In the genomic region with DNA sequence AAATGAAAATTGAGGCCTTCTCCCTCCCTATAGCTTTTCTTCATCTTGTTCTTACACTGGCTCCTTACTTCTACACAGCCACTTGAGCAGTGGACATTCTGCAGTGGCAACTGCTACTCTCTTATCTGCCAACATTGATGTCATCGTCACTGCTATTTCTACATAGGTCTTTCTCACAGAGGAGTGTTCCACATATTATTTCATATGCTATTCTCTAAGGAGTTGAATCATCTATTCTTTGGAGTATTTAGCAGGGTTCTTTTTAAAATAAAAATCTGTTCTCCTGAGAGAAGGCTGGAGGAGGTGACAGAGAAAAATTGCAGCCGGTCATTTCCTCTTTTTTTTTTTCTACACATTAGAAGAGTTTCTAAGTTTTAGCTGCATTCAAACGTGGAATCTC, we compare ENCODE assay signal across 22 mouse cellular contexts.
DNase-seq lines count a peak whose midpoint lies in the region; ATAC-seq and TF ChIP-seq lines count a peak whose summit lies in the region.
"Had no signal": no experiment of that assay in that cellular context is flagged by ENCODE, and none has a peak within 500 bp of the region (broad histone marks: within the 10 kb centered on the region; RNA-seq: fewer than 3 reads in every experiment).

No protein-coding gene starts in this region.

- H3K27ac ChIP-seq in lung, embryonic 14.5 days (ENCODE audit: low read depth) = peak overlapping the region; percentile 55; the same call in 1 of the 2 replicates
- H3K27ac ChIP-seq in intestine, embryonic 16.5 days (ENCODE audit: low read length) = peak overlapping the region; percentile 36; the same call in 1 of the 2 replicates
- H3K27ac ChIP-seq: hindbrain, postnatal 0 days; limb, embryonic 12.5 days; midbrain, embryonic 13.5 days had no signal

- no peaks in the 10 kb centered on the region for H3K27me3 ChIP-seq in lung, embryonic 14.5 days (ENCODE audit: insufficient read depth, low read length)
- H3K27me3 ChIP-seq in intestine, embryonic 16.5 days (replicated peaks; ENCODE audit: control insufficient read depth, insufficient read depth, low read length) = no peaks in the 10 kb centered on the region
- H3K27me3 ChIP-seq: heart, embryonic 12.5 days; limb, embryonic 12.5 days; megakaryocyte, embryonic 14.5 days; midbrain, embryonic 13.5 days had no signal

- no peak for TF ChIP-seq CTCF in lung, embryonic 14.5 days (IDR thresholded peaks at IDR 0.05; ENCODE audit: low read depth)
- no peak for TF ChIP-seq CTCF in lung, adult 2 months (IDR thresholded peaks at IDR 0.05; ENCODE audit: insufficient read depth, low read length)

- H3K36me3 ChIP-seq in lung, embryonic 14.5 days (ENCODE audit: insufficient read depth) = no peaks in the 10 kb centered on the region
- no peaks in the 10 kb centered on the region for H3K36me3 ChIP-seq in intestine, embryonic 16.5 days (ENCODE audit: control insufficient read depth, insufficient read depth, low read length)
- H3K36me3 ChIP-seq: heart, embryonic 12.5 days; limb, embryonic 12.5 days; midbrain, embryonic 13.5 days had no signal

- no peak for ATAC-seq in lung, embryonic 14.5 days (ENCODE audit: insufficient read depth)
- no peak for ATAC-seq in intestine, embryonic 16.5 days
- ATAC-seq: forebrain, embryonic 14.5 days; hindbrain, postnatal 0 days; liver, postnatal 0 days; midbrain, embryonic 13.5 days had no signal

- no peak overlapping the region for H3K4me3 ChIP-seq in lung, embryonic 14.5 days (ENCODE audit: low read depth, low read length)
- no peak overlapping the region for H3K4me3 ChIP-seq in lung, adult 2 months (replicated peaks; ENCODE audit: extremely low read depth, low read depth, low read length)
- no peak overlapping the region for H3K4me3 ChIP-seq in intestine, embryonic 16.5 days (ENCODE audit: low read length)
- H3K4me3 ChIP-seq: heart, embryonic 12.5 days; limb, embryonic 12.5 days; megakaryocyte, embryonic 14.5 days; midbrain, embryonic 13.5 days had no signal

- H3K4me2 ChIP-seq in lung, embryonic 14.5 days = no peak overlapping the region
- no peak overlapping the region for H3K4me2 ChIP-seq in intestine, embryonic 16.5 days (ENCODE audit: low read depth, low read length)
- H3K4me2 ChIP-seq: heart, embryonic 12.5 days; limb, embryonic 12.5 days; liver, embryonic 11.5 days; midbrain, embryonic 13.5 days had no signal

- DNase-seq in lung, embryonic 14.5 days = peak; percentile 67
- DNase-seq in lung, adult 2 months = no peak
- peak; percentile 38 for DNase-seq in lung, postnatal 10 days
- peak; percentile 48 for DNase-seq in telencephalon, adult 2 months (ENCODE audit: low read depth, low spot score)
- DNase-seq in adrenal gland, adult 2 months = no peak
- no peak for DNase-seq in adipocyte (ENCODE audit: low spot score)
- DNase-seq: adrenal gland, postnatal 25 days; cerebellum, adult 9-10 months; gastrocnemius, postnatal 25 days; heart, adult 18-20 months; kidney, adult 2 months; kidney, postnatal 10 days; liver, postnatal 0 days; right cerebral cortex, postnatal 14 days had no signal

- no peak for TF ChIP-seq POLR2A in lung, adult 2 months (IDR thresholded peaks at IDR 0.05; ENCODE audit: borderline replicate concordance, extremely low read depth, low read depth, low read length)

- H3K4me1 ChIP-seq in lung, embryonic 14.5 days (ENCODE audit: insufficient read depth) = no peaks in the 10 kb centered on the region
- H3K4me1 ChIP-seq in lung, adult 2 months (ENCODE audit: control insufficient read depth, insufficient read depth, low read length) = no peaks in the 10 kb centered on the region
- no peaks in the 10 kb centered on the region for H3K4me1 ChIP-seq in intestine, embryonic 16.5 days (ENCODE audit: control insufficient read depth, insufficient read depth, low read length)
- H3K4me1 ChIP-seq: heart, embryonic 12.5 days; limb, embryonic 12.5 days; megakaryocyte, embryonic 14.5 days; midbrain, embryonic 13.5 days had no signal

- WGBS in lung, embryonic 14.5 days = 40% methylated on average over 3 of the region's 3 CpGs
- WGBS in lung, adult 2 months = 47% methylated on average over 3 of the region's 3 CpGs
- 51% methylated on average over 3 of the region's 3 CpGs for WGBS in intestine, embryonic 16.5 days

- H3K9ac ChIP-seq in lung, embryonic 14.5 days = no peak overlapping the region
- no peak overlapping the region for H3K9ac ChIP-seq in intestine, embryonic 16.5 days (ENCODE audit: low read depth, low read length)
- H3K9ac ChIP-seq: heart, embryonic 12.5 days; limb, embryonic 12.5 days; liver, postnatal 0 days; midbrain, embryonic 13.5 days had no signal

- H3K9me3 ChIP-seq in lung, embryonic 14.5 days (ENCODE audit: low read depth, low read length) = no peaks in the 10 kb centered on the region
- no peaks in the 10 kb centered on the region for H3K9me3 ChIP-seq in intestine, embryonic 16.5 days (ENCODE audit: control insufficient read depth, low read length)
- H3K9me3 ChIP-seq: heart, embryonic 12.5 days; limb, embryonic 12.5 days; megakaryocyte, embryonic 14.5 days; midbrain, embryonic 13.5 days had no signal

Comparison
In these comparisons a context has a peak if more than half of its experiments do, and no peak if none do; other contexts are left out.
1. DNase-seq: peak in lung, embryonic 14.5 days (single experiment), lung, postnatal 10 days (single experiment) and telencephalon, adult 2 months (single experiment); none in lung, adult 2 months (single experiment), adrenal gland, adult 2 months (single experiment) and adipocyte (single experiment).